Mouse (Mus musculus): Measurements from ENCODE around the gene Topors. TPM values are rescaled to one million over a fixed set of nuclear protein-coding genes. Genes with fewer than 3 reads are reported as not detected.
"Not testable (repeated sequence)": the region's sequence is repeated elsewhere in the genome, so short reads cannot be mapped to it uniquely, and the experiment has no call there.

Gene Topors
- 30.4 and 30.9 TPM in 2 replicates for polyA plus RNA-seq (2015; fragmentation: Nextera tagmentation; extraction: Ambion mirVana)

- no peaks in the 10 kb centered on the region; the same call in 1 of the 2 replicates for H3K36me3 ChIP-seq (replicated peaks)
- H3K4me1 ChIP-seq = peaks cover 33% of the 10 kb centered on the region
- peak within 1 kb of the TSS; percentile 88 for H3K4me3 ChIP-seq
- peak; percentile 94 for ATAC-seq (replicated peaks)
- WGBS = under 1% methylated on average over 38 of the region's 38 CpGs
- H3K4me2 ChIP-seq = peak within 1 kb of the TSS; percentile 89
- H3K9ac ChIP-seq = peak within 1 kb of the TSS; percentile 84
- H3K27ac ChIP-seq = peak within 1 kb of the TSS; percentile 97
- H3K27me3 ChIP-seq (replicated peaks) = no peaks in the 10 kb centered on the region
- H3K9me3 ChIP-seq = no peaks in the 10 kb centered on the region
Observed at GRCm38 (mm10) chr4:40269430-40270032, at the start of gene Topors, which contains the start of gene Smim27. Gene Topors, minus strand, starts transcription at chr4:40269850. Gene Smim27, plus strand, starts transcription at chr4:40269579.

GRCm38 (mm10) chr4:40317404-40317803 lies 47.8 kb upstream of the Topors start:
- H3K9me3 ChIP-seq = no peaks in the 10 kb centered on the region
- H3K4me1 ChIP-seq = no peaks in the 10 kb centered on the region
- no peaks in the 10 kb centered on the region for H3K36me3 ChIP-seq (replicated peaks)
- 63% methylated on average over 3 of the region's 3 CpGs for WGBS
- ATAC-seq (replicated peaks) = peak; percentile 65
- no peak overlapping the region for H3K27ac ChIP-seq
- H3K4me3 ChIP-seq = no peak overlapping the region
- H3K4me2 ChIP-seq = no peak overlapping the region
- no peaks in the 10 kb centered on the region for H3K27me3 ChIP-seq (replicated peaks)
- H3K9ac ChIP-seq = no peak overlapping the region

DNA sequence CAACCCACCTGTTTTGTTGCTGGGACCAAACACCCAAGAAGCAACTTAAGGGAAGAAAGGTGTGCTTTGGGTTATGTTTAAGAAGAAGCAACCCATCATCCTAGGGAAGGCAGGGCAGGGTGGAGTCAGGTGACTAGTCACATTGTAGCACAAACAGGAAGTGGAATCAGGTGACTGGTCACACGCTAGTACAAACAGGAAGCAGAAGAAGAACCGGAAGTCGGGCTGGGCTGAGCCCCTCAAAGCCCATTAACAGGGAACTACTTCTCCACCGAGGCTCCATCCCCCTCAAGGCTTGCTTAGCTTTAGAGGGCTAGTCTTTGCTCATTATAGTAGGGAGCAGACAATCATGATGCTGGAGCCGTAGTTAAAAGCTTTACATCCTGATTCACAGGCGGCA lies 43.4 kb upstream of the Topors start:
- H3K4me2 ChIP-seq = no peak overlapping the region
- H3K4me1 ChIP-seq = no peaks in the 10 kb centered on the region
- no peaks in the 10 kb centered on the region for H3K27me3 ChIP-seq (replicated peaks)
- H3K9me3 ChIP-seq = no peaks in the 10 kb centered on the region
- ATAC-seq (replicated peaks) = no peak
- H3K4me3 ChIP-seq = no peak overlapping the region
- WGBS = 88% methylated on average over 6 of the region's 6 CpGs
- no peak overlapping the region for H3K27ac ChIP-seq
- no peaks in the 10 kb centered on the region for H3K36me3 ChIP-seq (replicated peaks)
- H3K9ac ChIP-seq = no peak overlapping the region

DNA sequence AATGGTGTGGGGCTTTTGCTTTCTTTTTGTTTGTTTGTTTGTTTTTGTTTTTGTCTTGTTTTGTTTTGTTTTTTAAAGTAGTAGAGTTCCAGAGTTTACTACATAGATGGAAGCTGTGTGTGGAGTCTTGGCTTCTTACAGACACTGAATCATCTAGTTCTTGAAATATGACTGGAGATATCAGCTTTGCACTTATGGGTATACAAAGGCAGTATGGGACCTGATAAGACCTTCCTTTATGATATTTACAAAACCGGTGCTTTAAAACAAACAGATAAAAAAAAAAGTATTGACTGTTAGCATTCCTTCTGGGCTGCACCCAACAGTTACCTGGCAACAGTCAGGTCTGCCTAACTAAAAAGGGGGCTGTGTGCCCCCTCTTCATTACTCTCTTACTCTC lies 42.6 kb upstream of the Topors start:
- Histone ChIP-seq H3K4me3 (no peak overlapping the region), H3K9me3 (no peaks in the 10 kb centered on the region), H3K27me3 (replicated peaks) (no peaks in the 10 kb centered on the region), H3K4me1 (no peaks in the 10 kb centered on the region), H3K4me2 (no peak overlapping the region), H3K9ac (no peak overlapping the region), H3K27ac (no peak overlapping the region), H3K36me3 (replicated peaks) (no peaks in the 10 kb centered on the region)
- 88% methylated on average over 1 of the region's 1 CpGs for WGBS
- no peak for ATAC-seq (replicated peaks)

GRCm38 (mm10) chr4:40310796-40311383 lies 41.2 kb upstream of the Topors start:
- no peaks in the 10 kb centered on the region for H3K27me3 ChIP-seq (replicated peaks)
- H3K9ac ChIP-seq = no peak overlapping the region
- no peaks in the 10 kb centered on the region for H3K9me3 ChIP-seq
- no peak overlapping the region for H3K4me2 ChIP-seq
- H3K4me1 ChIP-seq = no peaks in the 10 kb centered on the region
- peak; percentile 71 for ATAC-seq (replicated peaks)
- H3K36me3 ChIP-seq (replicated peaks) = no peaks in the 10 kb centered on the region
- 55% methylated on average over 11 of the region's 11 CpGs for WGBS
- H3K27ac ChIP-seq = no peak overlapping the region
- H3K4me3 ChIP-seq = no peak overlapping the region

GRCm38 (mm10) chr4:40309682-40310081 lies 40.0 kb upstream of the Topors start:
- Histone ChIP-seq H3K4me1 (no peaks in the 10 kb centered on the region), H3K36me3 (replicated peaks) (no peaks in the 10 kb centered on the region), H3K4me3 (no peak overlapping the region), H3K9me3 (no peaks in the 10 kb centered on the region), H3K9ac (no peak overlapping the region), H3K4me2 (no peak overlapping the region), H3K27ac (no peak overlapping the region), H3K27me3 (replicated peaks) (no peaks in the 10 kb centered on the region)
- ATAC-seq (replicated peaks) = no peak

DNA sequence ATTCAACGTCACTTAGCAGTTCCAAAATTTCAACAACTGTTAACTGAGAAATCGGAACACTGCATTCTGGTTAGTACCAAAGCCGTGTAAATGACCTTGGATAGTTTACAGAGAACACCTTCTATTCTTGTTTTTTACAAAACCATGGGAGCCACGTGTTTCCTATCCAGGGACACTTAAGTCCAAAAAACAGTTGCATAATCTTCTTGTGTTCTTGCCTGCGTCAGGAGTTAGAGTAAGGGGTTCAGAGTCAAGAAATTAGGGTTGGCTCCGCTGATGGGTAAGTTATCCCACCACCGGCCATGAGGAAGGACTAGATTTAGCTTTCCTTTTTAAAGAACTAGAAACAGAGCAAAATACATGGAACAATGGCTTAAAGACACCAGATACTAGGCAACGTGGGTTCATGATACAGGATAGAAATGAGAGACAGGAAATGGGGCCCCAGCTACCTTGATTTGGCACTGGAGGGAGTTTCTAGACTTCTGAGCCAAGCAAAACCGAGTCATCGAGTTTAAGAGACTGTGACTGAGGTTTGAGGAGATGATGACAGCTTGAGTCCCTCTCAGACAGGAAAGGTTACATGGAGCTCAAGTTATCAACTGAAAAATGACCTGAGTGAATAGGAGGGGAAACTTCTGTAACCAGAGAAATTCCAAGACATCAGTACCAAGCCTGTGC lies 32.9 kb upstream of the Topors start:
- Histone ChIP-seq H3K4me2 (no peak overlapping the region), H3K4me3 (no peak overlapping the region), H3K36me3 (replicated peaks) (no peaks in the 10 kb centered on the region), H3K27ac (no peak overlapping the region), H3K4me1 (no peaks in the 10 kb centered on the region), H3K9me3 (no peaks in the 10 kb centered on the region), H3K27me3 (replicated peaks) (no peaks in the 10 kb centered on the region), H3K9ac (no peak overlapping the region)
- WGBS = 89% methylated on average over 10 of the region's 10 CpGs
- ATAC-seq (replicated peaks) = no peak

DNA sequence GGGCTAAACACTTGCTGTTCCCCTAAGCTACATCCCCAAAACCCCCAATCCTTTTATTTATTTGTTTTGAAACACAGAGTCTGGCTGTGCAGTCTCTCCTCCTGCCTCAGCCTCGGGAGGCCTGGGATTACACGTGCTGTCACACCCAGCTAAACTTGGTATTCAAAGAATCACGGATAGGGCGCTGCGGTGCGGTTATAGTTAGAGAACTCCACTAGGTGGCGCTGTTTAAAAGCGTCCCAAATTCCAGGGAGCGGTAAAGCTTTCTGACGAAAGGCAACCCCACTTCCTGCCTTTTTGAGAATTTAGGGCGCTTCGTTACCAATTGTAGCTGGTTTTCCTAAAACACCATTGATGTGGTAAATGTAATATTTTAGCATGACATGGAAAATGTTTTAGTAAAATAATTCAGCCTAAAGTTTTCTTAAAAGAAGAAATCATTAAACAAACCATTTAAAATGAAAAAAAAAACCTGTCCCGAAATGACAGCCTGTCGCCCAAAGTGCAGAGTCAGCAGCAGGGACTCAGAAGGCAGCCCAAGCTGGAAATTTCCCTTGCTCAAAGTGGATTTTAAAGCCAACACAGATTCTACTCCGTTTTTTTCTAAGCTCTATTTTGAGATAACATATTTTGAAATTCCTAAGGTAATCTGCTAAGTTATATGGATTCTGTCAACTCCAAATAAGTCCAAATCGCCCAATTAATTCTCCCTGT lies 31.6 kb upstream of the Topors start:
- no peaks in the 10 kb centered on the region for H3K4me1 ChIP-seq
- 13% methylated on average over 16 of the region's 16 CpGs for WGBS
- H3K9ac ChIP-seq = no peak overlapping the region
- H3K9me3 ChIP-seq = no peaks in the 10 kb centered on the region
- peak; percentile 85 for ATAC-seq (replicated peaks)
- no peaks in the 10 kb centered on the region for H3K36me3 ChIP-seq (replicated peaks)
- H3K4me2 ChIP-seq = peak overlapping the region; percentile 35
- no peak overlapping the region for H3K4me3 ChIP-seq
- no peak overlapping the region for H3K27ac ChIP-seq
- no peaks in the 10 kb centered on the region for H3K27me3 ChIP-seq (replicated peaks)

DNA sequence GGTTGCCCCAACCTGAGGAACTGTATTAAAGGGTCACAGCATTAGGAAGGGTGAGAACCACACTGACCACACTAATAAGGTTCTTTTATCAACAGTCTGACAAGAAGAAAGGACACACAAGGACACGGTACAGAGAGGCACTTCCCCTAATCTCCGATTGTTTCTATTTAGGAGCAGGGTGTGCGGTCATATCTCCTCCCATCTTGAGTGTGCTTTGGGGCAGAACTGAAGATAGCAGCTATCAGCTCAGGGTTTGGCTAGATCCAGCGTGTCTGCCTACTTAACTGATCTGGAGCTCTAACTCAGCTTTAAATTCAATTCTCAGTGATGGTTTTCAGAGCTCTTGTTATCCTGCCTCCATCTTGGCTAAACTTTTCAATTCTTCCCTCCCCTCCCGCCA lies 29.5 kb upstream of the Topors start:
- 77% methylated on average over 5 of the region's 5 CpGs for WGBS
- Histone ChIP-seq H3K36me3 (replicated peaks) (no peaks in the 10 kb centered on the region), H3K27me3 (replicated peaks) (no peaks in the 10 kb centered on the region), H3K4me2 (no peak overlapping the region), H3K4me1 (no peaks in the 10 kb centered on the region), H3K9ac (no peak overlapping the region), H3K9me3 (no peaks in the 10 kb centered on the region), H3K27ac (no peak overlapping the region), H3K4me3 (no peak overlapping the region)
- ATAC-seq (replicated peaks) = no peak

GRCm38 (mm10) chr4:40291511-40291910 lies 21.9 kb upstream of the Topors start:
- not testable (repeated sequence) for H3K9me3 ChIP-seq; H3K36me3 ChIP-seq (replicated peaks); H3K27ac ChIP-seq; H3K4me3 ChIP-seq; H3K9ac ChIP-seq; H3K4me2 ChIP-seq; H3K27me3 ChIP-seq (replicated peaks); ATAC-seq (replicated peaks); H3K4me1 ChIP-seq
- 93% methylated on average over 11 of the region's 11 CpGs for WGBS

DNA sequence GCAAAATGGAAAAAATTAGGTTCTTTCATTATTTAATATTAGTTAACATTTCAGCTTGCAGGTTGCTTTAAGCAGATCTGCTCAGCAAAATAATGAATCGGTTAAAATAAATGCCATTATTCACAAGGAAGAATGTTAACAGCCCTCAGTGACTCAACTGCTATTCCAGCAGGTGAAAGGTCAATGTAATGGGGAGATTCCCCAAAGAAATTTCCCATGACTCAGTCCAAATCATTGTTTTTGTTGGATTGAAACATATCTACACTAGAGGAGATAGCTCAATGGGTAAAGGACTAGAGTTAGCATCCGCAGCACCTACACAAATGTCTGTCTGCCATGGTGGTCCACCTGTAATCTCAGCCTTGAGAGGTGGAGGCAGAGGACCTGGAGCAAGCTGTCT lies 19.4 kb upstream of the Topors start:
- Histone ChIP-seq H3K27ac (no peak overlapping the region), H3K9me3 (no peaks in the 10 kb centered on the region), H3K36me3 (replicated peaks) (no peaks in the 10 kb centered on the region), H3K9ac (no peak overlapping the region), H3K27me3 (replicated peaks) (no peaks in the 10 kb centered on the region), H3K4me3 (no peak overlapping the region), H3K4me1 (no peaks in the 10 kb centered on the region), H3K4me2 (no peak overlapping the region)
- ATAC-seq (replicated peaks) = no peak
- 87% methylated on average over 2 of the region's 2 CpGs for WGBS

DNA sequence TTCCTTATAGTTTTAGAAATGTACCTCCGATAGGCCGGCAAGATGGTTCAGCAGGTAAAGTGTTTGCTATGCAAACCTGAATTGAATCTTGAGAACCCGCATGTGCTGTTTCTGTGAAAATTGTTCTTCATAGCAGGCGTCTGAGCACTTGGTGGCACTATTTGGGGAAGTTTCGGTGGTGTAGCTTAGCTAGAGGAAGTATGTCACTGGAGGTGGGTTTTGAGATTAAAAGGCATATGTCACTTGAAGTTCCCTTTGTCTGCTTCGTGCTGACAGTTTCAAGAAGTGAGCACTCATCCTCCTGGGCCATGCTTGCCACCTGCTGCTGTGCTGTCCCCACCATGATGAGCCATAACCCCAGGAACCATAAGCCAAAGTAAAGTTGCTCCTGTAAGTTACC lies 17.8 kb upstream of the Topors start:
- 78% methylated on average over 6 of the region's 6 CpGs for WGBS
- Histone ChIP-seq H3K9ac (no peak overlapping the region), H3K4me3 (no peak overlapping the region)

More for the DNA sequence above, 17.8 kb upstream of the Topors start:
- Histone ChIP-seq H3K27ac (no peak overlapping the region), H3K27me3 (replicated peaks) (no peaks in the 10 kb centered on the region), H3K4me2 (no peak overlapping the region), H3K36me3 (replicated peaks) (no peaks in the 10 kb centered on the region), H3K9me3 (no peaks in the 10 kb centered on the region), H3K4me1 (no peaks in the 10 kb centered on the region)
- no peak for ATAC-seq (replicated peaks)

Measured in midbrain, embryonic 15.5 days (tissue).